In the genomic region with DNA sequence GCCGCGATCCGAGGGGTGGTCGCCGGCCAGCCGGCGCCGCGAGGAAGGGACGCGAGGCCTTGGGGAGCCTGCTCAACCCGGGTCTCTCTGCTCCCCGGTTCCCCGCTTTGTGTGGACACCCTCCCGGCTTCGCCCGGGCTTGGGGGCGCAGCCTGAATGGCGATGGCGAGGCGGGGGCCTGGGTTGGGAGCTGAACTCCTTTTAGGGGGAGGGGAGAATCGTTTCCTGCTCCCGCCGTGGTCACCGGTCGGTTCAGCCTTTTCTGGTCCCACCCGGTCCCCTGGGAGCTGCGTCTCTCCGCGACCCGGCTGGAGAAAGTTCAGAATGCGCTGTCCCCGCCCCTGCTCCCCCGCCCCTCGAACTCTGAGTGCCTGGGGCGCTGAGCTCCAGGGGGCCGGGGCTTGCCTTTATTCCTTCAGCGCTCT, we compare ENCODE assay signal across 8 mouse cellular contexts. TPM values are rescaled to one million over a fixed set of nuclear protein-coding genes. Genes with fewer than 3 reads are reported as not detected.
A peak's percentile ranks its signal among the peaks of the same experiment; 100 is the strongest.
DNase-seq lines count a peak whose midpoint lies in the region; ATAC-seq and TF ChIP-seq lines count a peak whose summit lies in the region.

No protein-coding gene starts in this region.

- H3K9me3 ChIP-seq in embryonic facial prominence, embryonic 12.5 days: no peaks in the 10 kb centered on the region
- H3K9me3 ChIP-seq in heart, embryonic 12.5 days (replicated peaks): no peaks in the 10 kb centered on the region
- no peaks in the 10 kb centered on the region for H3K9me3 ChIP-seq in kidney, embryonic 16.5 days (ENCODE audit: low read length)

- peak overlapping the region; percentile 77 for H3K4me2 ChIP-seq in embryonic facial prominence, embryonic 12.5 days (replicated peaks)
- H3K4me2 ChIP-seq in heart, embryonic 12.5 days: peak overlapping the region; percentile 90
- peak overlapping the region; percentile 70 for H3K4me2 ChIP-seq in kidney, embryonic 16.5 days (replicated peaks; ENCODE audit: low read depth, low read length)

- peak overlapping the region; percentile 87 for H3K27ac ChIP-seq in embryonic facial prominence, embryonic 12.5 days
- peak overlapping the region; percentile 93 for H3K27ac ChIP-seq in heart, embryonic 12.5 days (ENCODE audit: poor library complexity, severe bottlenecking)
- peak overlapping the region; percentile 96 for H3K27ac ChIP-seq in kidney, embryonic 16.5 days (ENCODE audit: low read length)

- TF ChIP-seq CTCF in C2C12 (IDR thresholded peaks at IDR 0.05; ENCODE audit: control insufficient read depth, insufficient read depth, insufficient read length): no peak
- no peak for TF ChIP-seq CTCF in lung, adult 2 months (IDR thresholded peaks at IDR 0.05; ENCODE audit: insufficient read depth, low read length)

- peaks cover 63% of the 10 kb centered on the region for H3K79me2 ChIP-seq in C2C12 (ENCODE audit: control insufficient read depth, insufficient read depth)

- no peaks in the 10 kb centered on the region for H3K27me3 ChIP-seq in C2C12 (ENCODE audit: control insufficient read depth, insufficient read depth, insufficient read length)
- 0 out of 2 replicates have a peak, but pooled peaks cover 9% of the 10 kb centered on the region for H3K27me3 ChIP-seq in embryonic facial prominence, embryonic 12.5 days
- H3K27me3 ChIP-seq in heart, embryonic 12.5 days (replicated peaks): no peaks in the 10 kb centered on the region
- 0 out of 2 replicates have a peak, but pooled peaks cover 3% of the 10 kb centered on the region for H3K27me3 ChIP-seq in kidney, embryonic 16.5 days (ENCODE audit: insufficient read depth, low read length)

- peak; percentile 16; the same call in 1 of the 2 replicates for ATAC-seq in embryonic facial prominence, embryonic 12.5 days (ENCODE audit: insufficient number of reproducible peaks, insufficient read depth, low FRiP score, low TSS enrichment)
- peak; percentile 63 for ATAC-seq in heart, embryonic 12.5 days (ENCODE audit: insufficient number of reproducible peaks, low FRiP score)
- ATAC-seq in kidney, embryonic 16.5 days (ENCODE audit: low FRiP score, low TSS enrichment): peak; percentile 77

- DNase-seq in adrenal gland, adult 2 months: peak; percentile 87
- DNase-seq in lung, adult 2 months: peak; percentile 64
- peak; percentile 35 for DNase-seq in right cerebral cortex, adult 18-20 months
- DNase-seq in urinary bladder, postnatal 36 days (ENCODE audit: low spot score in 2 of 2): peak; percentile 50 to 71

- H3K36me3 ChIP-seq in C2C12 (ENCODE audit: control insufficient read depth, insufficient read depth): no peaks in the 10 kb centered on the region
- H3K36me3 ChIP-seq in embryonic facial prominence, embryonic 12.5 days: no peaks in the 10 kb centered on the region
- H3K36me3 ChIP-seq in heart, embryonic 12.5 days: no peaks in the 10 kb centered on the region
- H3K36me3 ChIP-seq in kidney, embryonic 16.5 days (ENCODE audit: insufficient read depth, low read length): no peaks in the 10 kb centered on the region

- H3K9ac ChIP-seq in embryonic facial prominence, embryonic 12.5 days: peak overlapping the region; percentile 96
- H3K9ac ChIP-seq in heart, embryonic 12.5 days: peak overlapping the region; percentile 95
- H3K9ac ChIP-seq in kidney, embryonic 16.5 days (replicated peaks; ENCODE audit: low read length): peak overlapping the region; percentile 97

- peaks cover 35% of the 10 kb centered on the region for H3K79me3 ChIP-seq in C2C12 (ENCODE audit: low read depth)

- H3K4me1 ChIP-seq in embryonic facial prominence, embryonic 12.5 days: peaks cover 27% of the 10 kb centered on the region
- peaks cover 50% of the 10 kb centered on the region for H3K4me1 ChIP-seq in heart, embryonic 12.5 days (replicated peaks)
- H3K4me1 ChIP-seq in kidney, embryonic 16.5 days (ENCODE audit: insufficient read depth, low read length): peaks cover 32% of the 10 kb centered on the region
- H3K4me1 ChIP-seq in lung, adult 2 months (ENCODE audit: control insufficient read depth, insufficient read depth, low read length): peaks cover 5% of the 10 kb centered on the region

- H3ac ChIP-seq in C2C12 (ENCODE audit: control insufficient read depth, insufficient read length, low read depth): peak overlapping the region; percentile 95

- under 1% methylated on average over 38 of the region's 38 CpGs for WGBS in embryonic facial prominence, embryonic 12.5 days
- WGBS in heart, embryonic 12.5 days: under 1% methylated on average over 31 of the region's 38 CpGs
- WGBS in kidney, embryonic 16.5 days: under 1% methylated on average over 32 of the region's 38 CpGs
- WGBS in lung, adult 2 months: under 1% methylated on average over 30 of the region's 38 CpGs

- peak overlapping the region; percentile 72 for H3K4me3 ChIP-seq in C2C12 (ENCODE audit: insufficient read depth, poor library complexity, severe bottlenecking)
- peak overlapping the region; percentile 74 for H3K4me3 ChIP-seq in embryonic facial prominence, embryonic 12.5 days
- H3K4me3 ChIP-seq in heart, embryonic 12.5 days: peak overlapping the region; percentile 80
- peak overlapping the region; percentile 74 for H3K4me3 ChIP-seq in kidney, embryonic 16.5 days (ENCODE audit: low read length)
- H3K4me3 ChIP-seq in lung, adult 2 months (replicated peaks; ENCODE audit: extremely low read depth, low read depth, low read length): peak overlapping the region; percentile 86

- peak; percentile 65; the same call in 1 of the 2 replicates for TF ChIP-seq POLR2A in lung, adult 2 months (IDR thresholded peaks at IDR 0.05; ENCODE audit: borderline replicate concordance, extremely low read depth, low read depth, low read length)

TF ChIP-seq in C2C12, 6 proteins besides CTCF, POLR2A, EP300 and RAD21:
- TF ChIP-seq MAX (IDR thresholded peaks at IDR 0.05) (no peak), MYOD1 (IDR thresholded peaks at IDR 0.05; ENCODE audit: control insufficient read depth, insufficient read length, low read depth) (no peak), FOSL1 (IDR thresholded peaks at IDR 0.05; ENCODE audit: insufficient read depth, low read length, poor library complexity, severe bottlenecking) (no peak), MYOG (IDR thresholded peaks at IDR 0.05; ENCODE audit: control insufficient read depth, extremely low read depth, insufficient read length) (no peak), USF1 (IDR thresholded peaks at IDR 0.05; ENCODE audit: low read depth) (no peak), CEBPB (IDR thresholded peaks at IDR 0.05; ENCODE audit: low read depth) (no peak)

RNA-seq across cellular contexts. Expression of gene Cuedc1, which starts 1.8 kb away (rescaled TPM):
- polyA plus RNA-seq in C2C12 (2012; fragmentation: generic; extraction: Trizol): 16.2 TPM
- 10 to 100 TPM; 49.3 to 61.7 TPM for total RNA-seq in adrenal gland, adult 2 months (2021)
- 76.9 and 91.3 TPM in 2 replicates for polyA plus RNA-seq in adrenal gland, adult 2 months (2012; rRNA removed)
- polyA plus RNA-seq in embryonic facial prominence, embryonic 12.5 days (2016; fragmentation: Nextera tagmentation; extraction: Ambion mirVana): 36.4 and 42.0 TPM in 2 replicates
- polyA plus RNA-seq in heart, embryonic 12.5 days (2016; fragmentation: Nextera tagmentation; extraction: Ambion mirVana): 20.7 and 22.9 TPM in 2 replicates
- polyA plus RNA-seq in kidney, embryonic 16.5 days (2015; fragmentation: Nextera tagmentation; extraction: Ambion mirVana): 14.6 and 14.7 TPM in 2 replicates
- 40.7 and 42.9 TPM in 2 replicates for polyA plus RNA-seq in lung, adult 2 months (2012; rRNA removed)

RNA-seq across cellular contexts. Expression of gene Vezf1, which starts 31.5 kb away (rescaled TPM):
- 13.3 TPM for polyA plus RNA-seq in C2C12 (2012; fragmentation: generic; extraction: Trizol)
- total RNA-seq in adrenal gland, adult 2 months (2021): 10 to 100 TPM; 48.3 to 52.4 TPM
- polyA plus RNA-seq in adrenal gland, adult 2 months (2012; rRNA removed): 13.5 and 14.6 TPM in 2 replicates
- 59.0 and 59.8 TPM in 2 replicates for polyA plus RNA-seq in embryonic facial prominence, embryonic 12.5 days (2016; fragmentation: Nextera tagmentation; extraction: Ambion mirVana)
- polyA plus RNA-seq in heart, embryonic 12.5 days (2016; fragmentation: Nextera tagmentation; extraction: Ambion mirVana): 27.3 and 29.3 TPM in 2 replicates
- polyA plus RNA-seq in kidney, embryonic 16.5 days (2015; fragmentation: Nextera tagmentation; extraction: Ambion mirVana): 40.2 and 44.3 TPM in 2 replicates
- polyA plus RNA-seq in lung, adult 2 months (2012; rRNA removed): 22.4 and 26.5 TPM in 2 replicates

RNA-seq across cellular contexts. Expression of gene Srsf1, which starts 52.4 kb away (rescaled TPM):
- polyA plus RNA-seq in C2C12 (2012; fragmentation: generic; extraction: Trizol): 143 TPM
- total RNA-seq in adrenal gland, adult 2 months (2021): 100 to 1,000 TPM; 179 to 252 TPM
- polyA plus RNA-seq in adrenal gland, adult 2 months (2012; rRNA removed): 210 and 224 TPM in 2 replicates
- 477 and 513 TPM in 2 replicates for polyA plus RNA-seq in embryonic facial prominence, embryonic 12.5 days (2016; fragmentation: Nextera tagmentation; extraction: Ambion mirVana)
- polyA plus RNA-seq in heart, embryonic 12.5 days (2016; fragmentation: Nextera tagmentation; extraction: Ambion mirVana): 254 and 260 TPM in 2 replicates
- 283 and 306 TPM in 2 replicates for polyA plus RNA-seq in kidney, embryonic 16.5 days (2015; fragmentation: Nextera tagmentation; extraction: Ambion mirVana)
- polyA plus RNA-seq in lung, adult 2 months (2012; rRNA removed): 76.5 and 93.4 TPM in 2 replicates

Comparison
In these comparisons a context has a peak if more than half of its experiments do, and no peak if none do; other contexts are left out.
1. Peak in every context shown above with its lines: DNase-seq, ATAC-seq, H3K4me3 ChIP-seq and H3K27ac ChIP-seq.
2. DNase-seq: peak in every context shown above with its lines; median percentile 87 in adrenal gland, adult 2 months; 64 in lung, adult 2 months; 60 in urinary bladder, postnatal 36 days; 35 in right cerebral cortex, adult 18-20 months.
3. ATAC-seq: peak in every context shown above with its lines; median percentile 77 in kidney, embryonic 16.5 days; 63 in heart, embryonic 12.5 days; 16 in embryonic facial prominence, embryonic 12.5 days.